Mouse (Mus musculus) ES-Bruce4 (cell line): ENCODE data around the gene Bche. TPM values are rescaled to one million over a fixed set of nuclear protein-coding genes. Genes with fewer than 3 reads are reported as not detected.
A peak's percentile ranks its signal among the peaks of the same experiment; 100 is the strongest.

Experiments
- H3K27ac ChIP-seq: 2 replicates; pipeline ENCODE4 v1.5.1; 2012; ENCODE audit warnings: low read length, inconsistent platforms; ENCODE audit not compliant: insufficient read depth
- H3K27me3 ChIP-seq: 2 replicates; pipeline ENCODE4 v1.6.1; 2012; ENCODE audit warnings: mild to moderate bottlenecking, low read length, inconsistent platforms; ENCODE audit not compliant: control insufficient read depth, poor library complexity, insufficient read depth, severe bottlenecking
- H3K36me3 ChIP-seq: 2 replicates; pipeline ENCODE4 v1.6.1; 2012; ENCODE audit warnings: inconsistent platforms, mild to moderate bottlenecking, low read length, moderate library complexity; ENCODE audit not compliant: control insufficient read depth, poor library complexity, insufficient read depth, severe bottlenecking
- H3K4me1 ChIP-seq: one replicate; pipeline ENCODE4 v1.8.1; 2011; ENCODE audit warnings: low read length; ENCODE audit not compliant: control insufficient read depth, insufficient read depth
- H3K4me3 ChIP-seq: 2 replicates; pipeline ENCODE4 v1.5.1; 2011; ENCODE audit warnings: low read depth, mild to moderate bottlenecking, low read length
- H3K9ac ChIP-seq: 2 replicates; pipeline ENCODE4 v1.6.1; 2012; ENCODE audit warnings: low read depth, mild to moderate bottlenecking, inconsistent platforms; ENCODE audit not compliant: poor library complexity, severe bottlenecking
- H3K9me3 ChIP-seq: replicated peaks from 2 replicates; pipeline ENCODE4 v1.6.1; 2012; ENCODE audit warnings: mild to moderate bottlenecking, low read length, inconsistent platforms; ENCODE audit not compliant: control insufficient read depth, poor library complexity, insufficient read depth, severe bottlenecking
- CTCF ChIP-seq: IDR thresholded peaks from one replicate; pipeline ENCODE4 v1.8.1; 2011; ENCODE audit warnings: low read depth, low read length
- EP300 ChIP-seq: IDR thresholded peaks from 2 replicates; pipeline ENCODE4 v1.6.1; 2011; ENCODE audit warnings: low read depth, low read length; ENCODE audit not compliant: insufficient read depth
- POLR2A ChIP-seq: IDR thresholded peaks from one replicate; pipeline ENCODE4 v1.8.1; 2011; ENCODE audit warnings: low read length; ENCODE audit not compliant: insufficient read depth
- polyA plus RNA-seq: library from polyadenylated mRNA; stranded (reverse); fragments of >200 nt; gene quantifications from 2 replicates; pipeline ENCODE4 v1.2.4, GENCODE M21; 2011; ENCODE audit warnings: low read depth; ENCODE audit not compliant: missing spikeins, insufficient read depth, insufficient read length

The Bche gene
- polyA plus RNA-seq, 1 experiment, result 0.48 TPM

DNA sequence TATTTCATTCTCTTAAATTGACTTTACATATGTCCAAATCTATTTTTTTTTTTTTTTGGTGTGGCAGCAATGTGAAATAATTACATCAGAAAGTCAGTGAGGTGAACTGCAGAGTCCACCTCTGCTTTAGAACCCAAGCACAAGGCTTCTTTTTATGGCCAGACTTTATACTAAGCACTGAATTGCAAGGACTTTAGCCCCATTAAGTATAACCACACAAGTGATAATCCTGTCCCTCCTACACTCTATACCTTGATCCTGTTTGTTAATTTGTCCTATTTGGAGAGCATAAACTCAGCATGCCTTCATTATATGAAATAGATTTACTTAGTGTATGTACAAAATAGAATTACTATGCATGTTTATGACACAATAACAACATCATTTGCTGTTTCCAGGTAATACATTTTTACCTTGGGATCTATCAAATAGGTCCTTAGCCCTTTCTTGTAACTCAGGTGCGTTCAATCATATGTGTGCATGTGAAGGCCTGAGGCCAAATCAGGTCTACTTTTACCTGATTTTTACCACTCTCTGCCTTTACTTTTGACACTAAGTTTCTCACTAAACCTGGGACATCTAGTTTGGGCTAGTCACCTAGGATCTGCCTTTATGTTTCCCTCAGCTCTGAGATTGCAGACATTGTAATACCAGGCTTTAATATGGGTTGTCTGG lies 9.5 kb upstream of the Bche start:
- Histone ChIP-seq H3K9me3 (no peaks in the 10 kb centered on the region), H3K9ac (no peak overlapping the region), H3K27ac (no peak overlapping the region), H3K4me1 (no peaks in the 10 kb centered on the region), H3K4me3 (no peak overlapping the region), H3K27me3 (no peaks in the 10 kb centered on the region), H3K36me3 (no peaks in the 10 kb centered on the region)
- TF ChIP-seq POLR2A (no peak), EP300 (no peak), CTCF (no peak)

DNA sequence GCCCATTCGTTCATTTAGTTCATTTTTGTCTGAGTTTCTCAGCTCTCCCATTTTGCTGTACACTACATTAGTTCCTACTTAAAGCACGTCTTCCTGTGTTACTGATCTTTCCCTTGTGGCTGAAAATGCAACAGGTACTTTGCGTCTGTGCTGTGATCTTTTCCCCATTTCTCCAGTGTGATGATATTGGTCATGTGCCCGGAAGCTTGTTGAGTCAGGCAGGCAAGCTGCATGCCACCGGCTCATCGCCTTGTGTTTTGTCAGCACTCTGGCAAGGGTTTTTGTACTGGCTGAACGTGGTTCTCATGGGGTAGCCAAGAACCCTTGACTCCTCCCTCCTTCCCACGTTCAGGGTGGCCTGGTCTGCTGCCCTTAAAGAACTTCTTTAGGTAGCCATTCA lies 1.7 kb upstream of the Bche start:
- TF ChIP-seq CTCF, result no peak
- TF ChIP-seq POLR2A, result no peak
- TF ChIP-seq EP300, result no peak
- H3K9me3 ChIP-seq, result no peaks in the 10 kb centered on the region
- no peak overlapping the region for H3K27ac ChIP-seq
- H3K4me3 ChIP-seq, result no peak overlapping the region
- no peak overlapping the region for H3K9ac ChIP-seq
- H3K36me3 ChIP-seq, result no peaks in the 10 kb centered on the region
- no peaks in the 10 kb centered on the region for H3K27me3 ChIP-seq
- H3K4me1 ChIP-seq, result no peaks in the 10 kb centered on the region

DNA sequence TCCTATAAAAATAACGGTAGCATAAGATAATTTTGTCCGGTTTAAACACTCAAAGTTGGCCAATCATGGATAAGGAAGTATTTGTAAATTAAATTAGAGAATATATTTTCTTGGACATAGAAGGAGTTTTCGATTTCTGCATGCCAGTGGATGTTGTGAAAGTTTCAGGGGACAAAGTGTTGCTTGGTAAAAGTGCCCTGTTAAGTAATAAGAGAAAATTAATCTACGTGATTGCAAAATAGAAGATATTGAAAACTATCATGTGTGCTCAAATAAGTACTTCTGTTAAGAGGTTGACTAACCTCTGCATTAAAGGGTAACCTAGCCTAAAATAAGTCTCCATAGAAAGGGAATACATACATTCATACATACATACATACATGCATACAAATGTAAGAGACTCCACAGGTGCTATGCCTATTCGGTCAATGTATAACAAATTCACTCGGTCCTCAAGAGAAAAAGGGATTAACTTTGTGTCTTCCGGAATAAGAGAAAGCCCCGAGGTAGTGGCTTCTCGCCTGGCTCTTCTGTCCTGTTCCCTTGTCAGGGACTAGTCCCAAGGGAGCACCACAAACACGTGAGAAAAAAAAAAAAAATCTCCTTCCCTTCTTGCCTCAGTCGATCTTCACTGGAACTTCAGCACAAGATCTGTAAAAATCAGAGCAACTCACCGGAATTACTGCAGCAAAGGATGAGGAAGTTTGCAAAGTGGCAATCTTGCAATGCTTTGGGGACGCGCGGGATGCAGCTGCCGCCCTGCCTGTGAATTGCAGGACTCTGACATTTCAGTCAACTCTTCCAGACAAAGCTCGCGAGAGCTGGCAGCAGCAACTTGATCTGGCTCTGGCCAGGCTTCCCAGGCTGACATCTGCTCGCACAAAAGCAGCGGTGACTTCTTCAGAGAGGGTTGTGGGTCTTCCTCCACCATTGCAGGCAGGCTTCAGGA lies 480 bp downstream of the Bche start:
- Histone ChIP-seq H3K9ac (peak overlapping the region; percentile 18; the same call in 1 of the 2 replicates), H3K27ac (no peak overlapping the region), H3K9me3 (no peaks in the 10 kb centered on the region), H3K36me3 (no peaks in the 10 kb centered on the region), H3K4me1 (no peaks in the 10 kb centered on the region), H3K27me3 (no peaks in the 10 kb centered on the region), H3K4me3 (peak overlapping the region; percentile 65)
- TF ChIP-seq CTCF, result no peak
- TF ChIP-seq EP300, result 0 out of 2 replicates have a peak, but pooled peaks have one; percentile 32

GRCm38 (mm10) chr3:73706544-73706943 lies 1.7 kb downstream of the Bche start:
- H3K36me3 ChIP-seq, result no peaks in the 10 kb centered on the region
- H3K9ac ChIP-seq, result no peak overlapping the region
- no peaks in the 10 kb centered on the region for H3K4me1 ChIP-seq
- H3K27me3 ChIP-seq, result no peaks in the 10 kb centered on the region
- H3K27ac ChIP-seq, result no peak overlapping the region
- no peak overlapping the region for H3K4me3 ChIP-seq
- TF ChIP-seq EP300, result no peak
- TF ChIP-seq POLR2A, result no peak
- TF ChIP-seq CTCF, result no peak
- no peaks in the 10 kb centered on the region for H3K9me3 ChIP-seq

DNA sequence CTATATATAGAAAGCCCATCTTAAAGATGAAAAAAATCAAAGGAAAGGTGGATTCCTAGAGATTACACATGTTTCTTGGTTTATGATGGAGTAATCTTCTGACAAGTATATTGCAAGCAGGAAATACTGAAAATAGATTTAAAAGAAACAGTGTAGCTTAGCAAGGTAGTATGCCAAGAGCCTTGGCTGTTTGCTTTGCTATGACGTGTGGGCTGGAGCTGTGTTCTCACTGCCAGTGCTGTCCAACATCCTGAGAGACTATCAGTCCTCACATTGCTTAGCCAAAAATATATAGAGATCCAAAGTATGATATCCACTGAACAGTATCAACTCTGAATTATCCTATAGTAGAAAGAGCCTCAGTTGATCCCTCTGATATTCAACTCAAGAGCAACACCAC lies 9.3 kb downstream of the Bche start:
- no peak overlapping the region for H3K4me3 ChIP-seq
- H3K36me3 ChIP-seq, result no peaks in the 10 kb centered on the region
- H3K9ac ChIP-seq, result no peak overlapping the region
- no peak overlapping the region for H3K27ac ChIP-seq
- TF ChIP-seq CTCF (no peak), EP300 (no peak), POLR2A (no peak)
- H3K27me3 ChIP-seq, result no peaks in the 10 kb centered on the region
- H3K4me1 ChIP-seq, result no peaks in the 10 kb centered on the region
- no peaks in the 10 kb centered on the region for H3K9me3 ChIP-seq

GRCm38 (mm10) chr3:73673333-73673732 lies 34.9 kb downstream of the Bche start:
- Histone ChIP-seq H3K4me3 (no peak overlapping the region), H3K9ac (no peak overlapping the region), H3K27me3 (no peaks in the 10 kb centered on the region), H3K4me1 (no peaks in the 10 kb centered on the region), H3K36me3 (no peaks in the 10 kb centered on the region), H3K9me3 (no peaks in the 10 kb centered on the region), H3K27ac (no peak overlapping the region)
- no peak for TF ChIP-seq EP300
